Mouse (Mus musculus) ovary, adult 10 weeks (tissue): ENCODE results near the gene Mgat4e. TPM values are rescaled to one million over a fixed set of nuclear protein-coding genes. Genes with fewer than 3 reads are reported as not detected.

Experiments
- polyA plus RNA-seq: library from polyadenylated mRNA; stranded (reverse); fragments of 350-450 nt; fragmentation: Illumina TruSeq; extraction: RNeasy Lipid Tissue Mini Kit (QIAGEN cat#74804); gene quantifications from one replicate; pipeline ENCODE4 v1.2.3, GENCODE M21; 2014

Mgat4e gene
- not detected for polyA plus RNA-seq

DNA sequence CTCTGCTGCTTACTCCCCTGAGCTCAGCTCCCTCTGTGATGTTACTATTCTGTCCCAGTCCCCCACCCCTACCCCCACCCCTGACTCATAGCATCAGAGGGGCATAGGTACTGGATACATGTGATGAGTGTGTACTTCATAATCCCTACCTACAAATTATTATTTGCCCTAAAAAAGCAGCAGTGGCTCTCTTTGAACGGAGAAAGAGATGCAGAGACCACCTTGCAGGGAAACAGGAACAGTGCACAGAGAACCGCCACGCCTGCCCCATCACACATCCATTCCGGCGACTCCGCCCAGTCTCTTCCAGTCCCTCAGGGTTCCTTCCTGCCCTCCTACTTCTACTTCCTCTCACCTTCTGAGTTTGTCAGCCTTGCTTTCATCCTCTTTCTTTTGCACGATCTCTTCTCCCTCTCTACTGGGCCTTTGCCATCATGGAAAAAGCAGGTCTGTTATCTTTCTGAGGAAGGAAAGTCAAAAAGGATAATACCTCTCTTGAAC, at the start of gene Mgat4e:
TSS of gene Mgat4e (minus strand) at position 51 of the 501 bp plus-strand sequence.

DNA sequence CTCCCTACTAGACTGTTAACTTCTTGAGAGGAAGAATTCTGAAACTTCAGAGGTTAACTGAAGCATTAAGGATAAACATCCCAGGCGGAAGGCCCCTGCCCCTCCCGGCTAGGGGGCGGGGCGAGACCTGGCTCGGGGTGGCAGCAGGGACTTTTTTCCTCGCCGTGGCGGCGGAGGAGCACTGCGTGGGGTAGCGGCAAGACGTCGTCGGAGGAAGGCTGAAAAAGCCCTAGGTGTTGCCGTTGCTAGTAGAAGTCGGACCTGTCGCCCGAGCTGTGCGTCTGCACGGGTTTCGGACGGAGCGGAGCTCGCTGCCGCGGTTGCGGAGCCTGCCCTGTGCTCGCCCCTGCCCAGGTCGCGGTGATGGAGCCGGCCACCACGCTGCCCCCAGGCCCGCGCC, 10.5 kb upstream of the Mgat4e start, which contains the start of gene Kdm5b:
TSS of gene Kdm5b (plus strand) at position 196 of the 400 bp plus-strand sequence.

DNA sequence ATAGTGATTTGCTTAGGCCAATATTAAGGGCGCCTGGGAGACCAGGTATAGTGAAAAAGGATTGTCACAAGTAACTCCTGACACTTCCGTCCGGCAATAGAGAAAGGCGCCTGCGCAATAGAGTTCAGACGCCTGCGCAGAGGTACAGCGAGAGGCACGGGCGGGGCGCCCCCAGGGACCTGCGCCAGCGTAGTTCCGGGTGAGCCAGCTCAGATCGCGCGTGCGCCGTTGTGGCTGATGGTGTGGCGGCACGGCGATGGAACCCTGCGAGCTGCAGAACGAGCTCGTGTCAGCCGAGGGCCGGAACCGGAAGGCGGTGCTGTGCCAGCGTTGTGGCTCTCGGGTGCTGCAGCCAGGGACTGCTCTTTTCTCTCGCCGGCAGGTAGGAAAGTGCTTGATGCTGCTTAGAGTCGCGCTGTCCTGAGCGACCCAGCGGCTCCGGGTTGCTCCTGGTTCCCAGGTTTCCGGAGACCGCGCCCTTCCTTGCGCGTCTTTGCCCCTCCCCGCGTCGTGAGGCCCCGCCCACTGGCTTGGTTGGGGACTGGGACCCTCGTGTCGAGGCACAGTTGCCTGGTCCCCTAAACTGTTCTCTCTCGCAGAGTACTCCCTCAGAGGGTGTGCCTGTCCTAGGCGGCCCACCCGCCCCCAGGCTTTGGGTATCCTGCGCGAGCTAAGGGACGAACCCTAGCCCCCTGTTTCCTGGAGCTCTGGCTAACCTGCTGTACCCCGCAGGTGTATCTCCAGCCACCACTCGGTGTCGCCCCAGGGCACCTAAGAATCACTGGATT, 54.9 kb downstream of the Mgat4e start, which contains the start of gene Rabif:
TSS of gene Rabif (plus strand) at position 221 of the 788 bp plus-strand sequence.

Other genes with a start within 250 kb of the Mgat4e start
- gene Ppfia4, start 216.8 kb downstream of the Mgat4e start, polyA plus RNA-seq = 0.14 TPM
- 46.8 TPM for gene Tmem183a, start 187.7 kb downstream of the Mgat4e start, polyA plus RNA-seq
- gene 4933406M09Rik, start 163.7 kb downstream of the Mgat4e start, polyA plus RNA-seq = not detected
- 17.8 TPM for gene Cyb5r1, start 144.1 kb downstream of the Mgat4e start, polyA plus RNA-seq
- gene Adipor1, start 134.3 kb downstream of the Mgat4e start, polyA plus RNA-seq = 50.0 TPM
- 34.8 TPM for gene Klhl12, start 94.2 kb downstream of the Mgat4e start, polyA plus RNA-seq
- gene Rabif, start 55.0 kb downstream of the Mgat4e start, polyA plus RNA-seq = 49.5 TPM
- 41.7 TPM for gene Kdm5b, start 10.5 kb upstream of the Mgat4e start, polyA plus RNA-seq
- gene Syt2, start 97.0 kb upstream of the Mgat4e start, polyA plus RNA-seq = 0.23 TPM